Mouse (Mus musculus) heart, postnatal 0 days (tissue): ENCODE measurements around the gene Rtp4. TPM values are rescaled to one million over a fixed set of nuclear protein-coding genes. Genes with fewer than 3 reads are reported as not detected.

Experiments
- ATAC-seq: fragments of 200-750 bp; cut with Nextera tagmentation; 2 replicates; pipeline ENCODE4 v1.8.0; 2017; ENCODE audit warnings: low read depth, moderate number of reproducible peaks, moderate library complexity; ENCODE audit not compliant: insufficient read depth
- DNase-seq: peaks from one replicate; pipeline ENCODE4 v3.0.0-alpha.2; 2016; ENCODE audit warnings: low spot score
- H3K27ac ChIP-seq: fragments of 300-500 bp; sonication (generic); 2 replicates; pipeline ENCODE4 v1.5.1; 2014; ENCODE audit warnings: low read depth, mild to moderate bottlenecking
- H3K27me3 ChIP-seq: fragments of 300-500 bp; sonication (generic); 2 replicates; pipeline ENCODE4 v1.6.1; 2014; ENCODE audit warnings: low read length, mixed read lengths; ENCODE audit not compliant: control insufficient read depth, insufficient read depth
- H3K36me3 ChIP-seq: fragments of 300-500 bp; sonication (generic); replicated peaks from 2 replicates; pipeline ENCODE4 v1.6.1; 2014; ENCODE audit warnings: low read length, mixed read lengths; ENCODE audit not compliant: control insufficient read depth, insufficient read depth
- H3K4me1 ChIP-seq: fragments of 300-500 bp; sonication (generic); 2 replicates; pipeline ENCODE4 v1.6.1; 2014; ENCODE audit warnings: antibody characterized with exemption; ENCODE audit not compliant: control insufficient read depth, insufficient read depth
- H3K4me2 ChIP-seq: fragments of 300-500 bp; sonication (generic); 2 replicates; pipeline ENCODE4 v1.6.1; 2014; ENCODE audit warnings: low read depth, mild to moderate bottlenecking, low read length, moderate library complexity
- H3K4me3 ChIP-seq: fragments of 300-500 bp; sonication (generic); 2 replicates; pipeline ENCODE4 v1.5.1; 2014; ENCODE audit warnings: low read depth, low read length
- H3K9ac ChIP-seq: fragments of 300-500 bp; sonication (generic); replicated peaks from 2 replicates; pipeline ENCODE4 v1.6.1; 2014; ENCODE audit warnings: low read depth, low read length, mixed read lengths
- H3K9me3 ChIP-seq: fragments of 300-500 bp; sonication (generic); replicated peaks from 2 replicates; pipeline ENCODE4 v1.6.1; 2016; ENCODE audit warnings: low read length; ENCODE audit not compliant: control insufficient read depth
- CTCF ChIP-seq: IDR thresholded peaks from 2 replicates; pipeline ENCODE4 v1.5.1; 2016; ENCODE audit warnings: antibody characterized with exemption, control low read depth, low read depth
- EP300 ChIP-seq: IDR thresholded peaks from 2 replicates; pipeline ENCODE4 v1.6.1; 2016; ENCODE audit warnings: antibody characterized with exemption, low read depth
- WGBS: fragments of 180-500 bp; shearing (Covaris S2); extraction: QIAGEN DNeasy Blood & Tissue Kit; methylation state at CpG from one replicate; pipeline ENCODE4 v1.1.7; 2014; 5-methylcytosine and 5-hydroxymethylcytosine counted together
- polyA plus RNA-seq: library from polyadenylated mRNA; unstranded; fragments of >200 nt; fragmentation: Nextera tagmentation; extraction: Ambion mirVana; gene quantifications from 2 replicates; pipeline ENCODE4 v1.2.1, GENCODE M21; 2015
- total RNA-seq: library from RNA; depleted of rRNA; stranded (reverse); fragments of >200 nt; gene quantifications from 2 replicates; pipeline ENCODE4 v1.2.3, GENCODE M21; 2014; ENCODE audit warnings: low replicate concordance

Rtp4 gene
- total and polyA plus RNA-seq, 2 experiments from 2014 or later: 9.8 to 16.9 TPM

DNA sequence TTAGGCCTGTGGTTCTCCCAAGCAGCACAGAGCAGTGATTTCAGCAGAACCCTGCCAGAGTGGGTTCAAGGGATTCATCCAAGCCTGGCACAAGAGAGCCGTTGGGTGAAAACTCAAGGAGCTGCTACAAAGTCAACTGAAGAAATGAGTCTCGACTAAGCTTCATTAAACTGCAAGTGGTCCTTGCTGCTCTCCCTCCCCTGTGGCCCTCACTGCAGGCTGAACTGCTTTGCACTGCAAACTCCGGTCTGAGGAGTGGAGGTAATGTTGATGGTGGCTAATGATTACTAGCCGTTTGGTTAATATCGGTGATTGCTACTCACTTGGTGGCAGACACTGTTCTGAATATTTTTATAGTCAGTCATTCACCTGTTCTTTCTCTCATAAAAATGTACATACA, 34.6 kb downstream of the Rtp4 start:
- H3K27me3 ChIP-seq: 0 out of 2 replicates have a peak, but pooled peaks cover 4% of the 10 kb centered on the region
- no peak overlapping the region for H3K4me3 ChIP-seq
- no peaks in the 10 kb centered on the region for H3K36me3 ChIP-seq
- WGBS: 75% methylated on average over 5 of the region's 5 CpGs
- TF ChIP-seq EP300 (no peak), CTCF (no peak)
- H3K9me3 ChIP-seq: no peaks in the 10 kb centered on the region
- no peaks in the 10 kb centered on the region for H3K4me1 ChIP-seq
- ATAC-seq (no peak), DNase-seq (no peak)
- H3K9ac ChIP-seq: no peak overlapping the region
- no peak overlapping the region for H3K4me2 ChIP-seq
- H3K27ac ChIP-seq: no peak overlapping the region

DNA sequence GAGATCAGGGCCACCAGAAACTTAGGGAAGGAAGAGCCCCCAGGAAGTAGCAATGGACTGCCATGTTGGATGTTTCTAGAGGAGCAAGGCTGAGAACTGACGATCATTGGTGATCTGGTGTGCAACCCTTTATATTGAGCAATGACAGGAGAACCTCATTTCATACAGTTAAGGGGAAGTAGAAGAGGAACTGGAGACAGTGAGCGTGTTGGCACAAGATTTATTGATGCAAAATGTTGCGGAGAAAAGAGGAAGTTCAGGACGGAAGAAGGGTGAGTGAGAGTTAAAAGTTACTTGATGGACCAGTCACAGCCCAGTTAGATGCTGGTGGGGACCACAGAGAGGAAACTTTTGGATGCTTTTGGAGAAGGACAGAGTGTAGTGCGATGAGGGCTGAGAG, 37.1 kb downstream of the Rtp4 start:
- H3K9ac ChIP-seq: no peak overlapping the region
- TF ChIP-seq CTCF (no peak), EP300 (no peak)
- no peak overlapping the region for H3K27ac ChIP-seq
- WGBS: 80% methylated on average over 5 of the region's 5 CpGs
- H3K36me3 ChIP-seq: no peaks in the 10 kb centered on the region
- DNase-seq (no peak), ATAC-seq (no peak)
- H3K4me1 ChIP-seq: no peaks in the 10 kb centered on the region
- no peaks in the 10 kb centered on the region for H3K9me3 ChIP-seq
- H3K4me2 ChIP-seq: no peak overlapping the region
- no peaks in the 10 kb centered on the region for H3K27me3 ChIP-seq
- no peak overlapping the region for H3K4me3 ChIP-seq

DNA sequence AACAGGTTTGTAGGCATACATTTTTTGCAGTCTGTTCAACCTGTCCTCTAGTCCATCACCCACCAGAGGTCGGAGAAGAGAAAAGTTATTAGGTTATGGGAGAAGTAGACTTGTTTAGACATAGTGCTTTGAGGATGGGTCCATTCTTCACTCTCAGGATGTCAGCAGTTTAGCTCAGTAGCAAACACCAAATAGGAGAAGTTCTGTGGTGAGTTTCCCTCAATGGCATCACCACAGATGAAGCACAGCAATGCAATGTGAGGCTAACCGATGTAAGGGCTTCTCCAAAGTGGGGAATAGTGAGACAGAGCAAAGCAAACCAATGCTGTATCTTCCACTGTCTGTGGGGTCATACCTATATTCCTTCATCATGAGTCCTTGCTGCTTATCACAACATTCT, 37.6 kb downstream of the Rtp4 start:
- Histone ChIP-seq H3K27ac (no peak overlapping the region), H3K36me3 (no peaks in the 10 kb centered on the region), H3K27me3 (no peaks in the 10 kb centered on the region), H3K9me3 (no peaks in the 10 kb centered on the region), H3K4me2 (no peak overlapping the region), H3K9ac (no peak overlapping the region), H3K4me3 (no peak overlapping the region), H3K4me1 (no peaks in the 10 kb centered on the region)
- ATAC-seq (no peak), DNase-seq (no peak)
- TF ChIP-seq EP300 (no peak), CTCF (no peak)
- 83% methylated on average over 2 of the region's 2 CpGs for WGBS

DNA sequence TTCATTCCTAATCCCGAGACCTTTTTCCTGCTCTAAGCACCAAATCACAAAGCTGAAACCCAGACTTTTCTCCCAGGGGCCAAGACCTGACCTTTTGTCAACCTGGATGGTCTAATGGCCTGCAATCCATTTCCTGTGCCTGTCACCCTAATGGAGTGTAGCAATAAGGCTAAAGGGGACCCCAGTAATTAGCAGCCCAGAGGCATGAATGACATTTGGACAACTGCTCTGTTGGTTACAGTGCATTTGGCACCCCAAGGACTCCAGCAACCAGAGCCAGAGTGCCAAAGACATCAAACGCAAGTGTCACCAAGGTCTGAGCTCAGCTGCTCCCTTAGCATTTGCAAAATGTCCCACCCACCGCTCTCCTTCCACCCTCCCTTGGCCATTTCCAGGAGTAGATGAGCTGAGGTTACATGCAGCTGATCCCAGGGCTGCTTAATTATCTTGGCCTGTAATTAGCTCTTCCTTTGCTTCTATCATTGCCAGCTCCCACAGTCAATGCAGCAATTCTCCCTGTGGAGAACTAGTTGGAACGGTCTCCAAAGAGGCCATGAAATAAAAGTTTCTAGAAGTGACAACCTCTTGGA, 48.4 kb downstream of the Rtp4 start:
- Histone ChIP-seq H3K4me3 (no peak overlapping the region), H3K36me3 (no peaks in the 10 kb centered on the region), H3K4me1 (no peaks in the 10 kb centered on the region), H3K27me3 (no peaks in the 10 kb centered on the region), H3K4me2 (no peak overlapping the region), H3K9me3 (no peaks in the 10 kb centered on the region), H3K9ac (no peak overlapping the region), H3K27ac (no peak overlapping the region)
- DNase-seq (no peak), ATAC-seq (no peak)
- TF ChIP-seq CTCF (no peak), EP300 (no peak)
- 57% methylated on average over 4 of the region's 4 CpGs for WGBS

DNA sequence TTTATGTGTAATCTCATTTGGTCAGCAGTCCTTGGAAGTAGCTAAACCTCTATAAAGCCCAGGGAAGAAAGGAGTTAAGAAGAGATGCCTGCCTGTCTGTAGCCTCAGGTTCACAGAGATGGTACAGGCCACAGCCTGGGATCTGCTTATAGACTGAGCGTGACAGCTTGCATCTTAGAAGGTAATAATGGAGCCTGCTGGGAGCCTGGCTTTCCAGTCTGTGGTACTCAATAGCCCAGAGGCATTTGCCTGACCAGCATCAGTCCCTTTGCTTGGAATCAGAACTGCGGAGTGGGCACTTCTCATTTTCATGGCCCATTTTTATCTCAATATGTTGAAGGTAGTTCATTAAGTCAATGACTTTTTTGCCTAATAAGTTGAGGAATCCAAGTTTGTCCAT, 54.5 kb downstream of the Rtp4 start:
- H3K9me3 ChIP-seq: no peaks in the 10 kb centered on the region
- no peak overlapping the region for H3K27ac ChIP-seq
- no peak overlapping the region for H3K9ac ChIP-seq
- no peak for ATAC-seq
- no peak overlapping the region for H3K4me3 ChIP-seq
- H3K36me3 ChIP-seq: no peaks in the 10 kb centered on the region
- H3K4me2 ChIP-seq: no peak overlapping the region
- H3K27me3 ChIP-seq: no peaks in the 10 kb centered on the region
- WGBS: 80% methylated on average over 2 of the region's 2 CpGs
- no peaks in the 10 kb centered on the region for H3K4me1 ChIP-seq
- no peak for DNase-seq
- no peak for TF ChIP-seq EP300
- no peak for TF ChIP-seq CTCF
